Mouse (Mus musculus) small intestine, adult 2 months (tissue): ENCODE results near the gene Mindy4. TPM values are rescaled to one million over a fixed set of nuclear protein-coding genes. Genes with fewer than 3 reads are reported as not detected.

Source experiments
- H3K27ac ChIP-seq: fragments of 200-500 bp; 2 replicates; pipeline ENCODE4 v1.5.1; 2012; ENCODE audit warnings: low read depth, low read length, control low read depth, inconsistent platforms; ENCODE audit not compliant: insufficient read depth
- H3K27me3 ChIP-seq: fragments of 200-500 bp; 2 replicates; pipeline ENCODE4 v1.6.1; 2012; ENCODE audit warnings: mild to moderate bottlenecking, moderate library complexity, low read length, inconsistent platforms; ENCODE audit not compliant: control insufficient read depth, insufficient read depth
- H3K36me3 ChIP-seq: fragments of 200-500 bp; 2 replicates; pipeline ENCODE4 v1.6.1; 2012; ENCODE audit warnings: mild to moderate bottlenecking, low read length, control low read depth, inconsistent platforms; ENCODE audit not compliant: control insufficient read depth, insufficient read depth
- H3K4me1 ChIP-seq: fragments of 200-500 bp; 2 replicates; pipeline ENCODE4 v1.6.1; 2012; ENCODE audit warnings: low read length, inconsistent platforms, mixed read lengths; ENCODE audit not compliant: control insufficient read depth, insufficient read depth, insufficient read length
- H3K4me3 ChIP-seq: fragments of 200-500 bp; 2 replicates; pipeline ENCODE4 v1.5.1; 2012; ENCODE audit warnings: low read depth, mild to moderate bottlenecking, control low read depth, inconsistent platforms, low read length, moderate library complexity
- CTCF ChIP-seq: fragments of 200-500 bp; IDR thresholded peaks from 2 replicates; pipeline ENCODE4 v1.5.1; 2012; ENCODE audit warnings: low read depth, mild to moderate bottlenecking, control low read depth, inconsistent platforms, low read length, moderate library complexity, mixed read lengths; ENCODE audit not compliant: insufficient replicate concordance, insufficient read length; ENCODE audit errors: extremely low read depth
- POLR2A ChIP-seq: fragments of 200-500 bp; IDR thresholded peaks from 2 replicates; pipeline ENCODE4 v1.6.1; 2012; ENCODE audit warnings: low read depth, mild to moderate bottlenecking, control low read depth, inconsistent platforms, low read length, moderate library complexity
- WGBS: fragments of 180-500 bp; shearing (Covaris S2); methylation state at CpG from one replicate; pipeline ENCODE4 v1.1.7; 2018; 5-methylcytosine and 5-hydroxymethylcytosine counted together
- polyA plus RNA-seq: library from polyadenylated mRNA; depleted of rRNA; stranded (reverse); fragments of >200 nt; gene quantifications from 2 replicates; pipeline ENCODE4 v1.2.3, GENCODE M21; 2012

The Mindy4 gene
- polyA plus RNA-seq, 1 experiment: 0.98 TPM

- H3K4me3 ChIP-seq: no peak overlapping the region
- H3K4me1 ChIP-seq: no peaks in the 10 kb centered on the region
- no peaks in the 10 kb centered on the region for H3K27me3 ChIP-seq
- TF ChIP-seq CTCF (no peak), POLR2A (no peak)
- H3K27ac ChIP-seq: no peak overlapping the region
- no peaks in the 10 kb centered on the region for H3K36me3 ChIP-seq
- WGBS: 81% methylated on average over 7 of the region's 7 CpGs
Observed at GRCm38 (mm10) chr6:55257246-55257645, 54.1 kb downstream of the Mindy4 start.

- no peak for TF ChIP-seq CTCF
- no peak for TF ChIP-seq POLR2A
Observed at GRCm38 (mm10) chr6:55258428-55259325, 55.5 kb downstream of the Mindy4 start.

GRCm38 (mm10) chr6:55262161-55262560 is 59.0 kb downstream of the Mindy4 start:
- H3K27me3 ChIP-seq: no peaks in the 10 kb centered on the region
- TF ChIP-seq CTCF: no peak
- H3K27ac ChIP-seq: no peak overlapping the region
- no peaks in the 10 kb centered on the region for H3K36me3 ChIP-seq
- H3K4me3 ChIP-seq: no peak overlapping the region
- H3K4me1 ChIP-seq: no peaks in the 10 kb centered on the region
- WGBS: 83% methylated on average over 12 of the region's 12 CpGs

More at GRCm38 (mm10) chr6:55258428-55259325, 55.5 kb downstream of the Mindy4 start:
- H3K27me3 ChIP-seq: no peaks in the 10 kb centered on the region
- WGBS: 89% methylated on average over 14 of the region's 14 CpGs
- no peaks in the 10 kb centered on the region for H3K36me3 ChIP-seq
- no peaks in the 10 kb centered on the region for H3K4me1 ChIP-seq
- no peak overlapping the region for H3K4me3 ChIP-seq
- no peak overlapping the region for H3K27ac ChIP-seq

- 80% methylated on average over 5 of the region's 5 CpGs for WGBS
- H3K27me3 ChIP-seq: no peaks in the 10 kb centered on the region
- H3K4me3 ChIP-seq: no peak overlapping the region
- no peaks in the 10 kb centered on the region for H3K36me3 ChIP-seq
- TF ChIP-seq CTCF (no peak), POLR2A (no peak)
- H3K27ac ChIP-seq: no peak overlapping the region
- H3K4me1 ChIP-seq: no peaks in the 10 kb centered on the region
Observed at GRCm38 (mm10) chr6:55263490-55264046, 60.4 kb downstream of the Mindy4 start.

- 83% methylated on average over 7 of the region's 7 CpGs for WGBS
- Histone ChIP-seq H3K27me3 (no peaks in the 10 kb centered on the region), H3K36me3 (no peaks in the 10 kb centered on the region), H3K27ac (no peak overlapping the region), H3K4me1 (no peaks in the 10 kb centered on the region), H3K4me3 (no peak overlapping the region)
- no peak for TF ChIP-seq POLR2A
Observed at GRCm38 (mm10) chr6:55264741-55265366, 61.7 kb downstream of the Mindy4 start.

- TF ChIP-seq POLR2A: no peak
- no peak for TF ChIP-seq CTCF
- Histone ChIP-seq H3K27me3 (no peaks in the 10 kb centered on the region), H3K4me3 (no peak overlapping the region), H3K36me3 (no peaks in the 10 kb centered on the region), H3K4me1 (peaks cover 7% of the 10 kb centered on the region; the same call in 1 of the 2 replicates), H3K27ac (no peak overlapping the region)
- 87% methylated on average over 7 of the region's 7 CpGs for WGBS
Observed at GRCm38 (mm10) chr6:55272952-55273351, 69.8 kb downstream of the Mindy4 start.

- TF ChIP-seq CTCF (no peak), POLR2A (no peak)
- Histone ChIP-seq H3K36me3 (no peaks in the 10 kb centered on the region), H3K27me3 (no peaks in the 10 kb centered on the region), H3K4me3 (no peak overlapping the region), H3K27ac (no peak overlapping the region), H3K4me1 (peaks cover 12% of the 10 kb centered on the region)
- WGBS: 77% methylated on average over 5 of the region's 5 CpGs
Observed at GRCm38 (mm10) chr6:55273463-55273862, 70.3 kb downstream of the Mindy4 start.
